Mouse (Mus musculus): ENCODE measurements at regions not wholly inside any gene's neighbourhood (a gene's known extent, or its start where the extent isn't known, plus 50 kb on each side); places are given as distances from the start of the nearest gene placed in this dataset.

GRCm38 (mm10) chr8:90555415-90556078 lies 207.4 kb upstream of the Tox3 start:
- TF ChIP-seq CTCF (IDR thresholded peaks at IDR 0.05; ENCODE audit: low read depth): no peak
- no peak overlapping the region for H3K4me3 ChIP-seq (replicated peaks; ENCODE audit: low read depth, low read length)
- DNase-seq (ENCODE audit: low spot score) (peak; percentile 48), ATAC-seq (replicated peaks; ENCODE audit: low FRiP score, low read depth) (no peak; the same call in 1 of the 2 replicates)
- H3K36me3 ChIP-seq (ENCODE audit: insufficient read depth, low read length): no peaks in the 10 kb centered on the region
- WGBS: 39% methylated on average over 14 of the region's 14 CpGs
- H3K4me1 ChIP-seq (replicated peaks; ENCODE audit: insufficient read depth, low read length): no peaks in the 10 kb centered on the region
- H3K9me3 ChIP-seq (replicated peaks; ENCODE audit: low read length): no peaks in the 10 kb centered on the region
- no peak overlapping the region for H3K27ac ChIP-seq
- H3K4me2 ChIP-seq (ENCODE audit: low read length): no peak overlapping the region
- H3K27me3 ChIP-seq (ENCODE audit: insufficient read depth, low read length): no peaks in the 10 kb centered on the region
- no peak overlapping the region for H3K9ac ChIP-seq (ENCODE audit: low read depth, low read length)

- no peak for TF ChIP-seq CTCF (IDR thresholded peaks at IDR 0.05; ENCODE audit: low read depth)
- DNase-seq (ENCODE audit: low spot score): no peak
- Histone ChIP-seq H3K27me3 (ENCODE audit: insufficient read depth, low read length) (no peaks in the 10 kb centered on the region), H3K9ac (ENCODE audit: low read depth, low read length) (no peak overlapping the region), H3K36me3 (ENCODE audit: insufficient read depth, low read length) (no peaks in the 10 kb centered on the region), H3K27ac (no peak overlapping the region), H3K9me3 (replicated peaks; ENCODE audit: low read length) (no peaks in the 10 kb centered on the region), H3K4me3 (replicated peaks; ENCODE audit: low read depth, low read length) (no peak overlapping the region), H3K4me2 (ENCODE audit: low read length) (no peak overlapping the region), H3K4me1 (replicated peaks; ENCODE audit: insufficient read depth, low read length) (no peaks in the 10 kb centered on the region)
- 50% methylated on average over 3 of the region's 3 CpGs for WGBS
- no peak for ATAC-seq (replicated peaks; ENCODE audit: low FRiP score, low read depth)
Measured at GRCm38 (mm10) chr8:90547276-90547675, 199.1 kb upstream of the Tox3 start.

- ATAC-seq (replicated peaks; ENCODE audit: low FRiP score, low read depth) (no peak), DNase-seq (ENCODE audit: low spot score) (no peak)
- Histone ChIP-seq H3K4me3 (replicated peaks; ENCODE audit: low read depth, low read length) (no peak overlapping the region), H3K36me3 (ENCODE audit: insufficient read depth, low read length) (no peaks in the 10 kb centered on the region), H3K4me1 (replicated peaks; ENCODE audit: insufficient read depth, low read length) (no peaks in the 10 kb centered on the region), H3K27me3 (ENCODE audit: insufficient read depth, low read length) (no peaks in the 10 kb centered on the region), H3K27ac (no peak overlapping the region), H3K4me2 (ENCODE audit: low read length) (no peak overlapping the region), H3K9ac (ENCODE audit: low read depth, low read length) (no peak overlapping the region), H3K9me3 (replicated peaks; ENCODE audit: low read length) (no peaks in the 10 kb centered on the region)
- TF ChIP-seq CTCF (IDR thresholded peaks at IDR 0.05; ENCODE audit: low read depth): no peak
- WGBS: 46% methylated on average over 8 of the region's 8 CpGs
Measured at GRCm38 (mm10) chr8:90542619-90543018, 194.5 kb upstream of the Tox3 start.

- no peak for ATAC-seq (replicated peaks; ENCODE audit: low FRiP score, low read depth)
- TF ChIP-seq CTCF (IDR thresholded peaks at IDR 0.05; ENCODE audit: low read depth): no peak
Measured at GRCm38 (mm10) chr8:90536196-90536640, 188.1 kb upstream of the Tox3 start.

GRCm38 (mm10) chr8:90535515-90536156 lies 187.5 kb upstream of the Tox3 start:
- no peaks in the 10 kb centered on the region for H3K9me3 ChIP-seq (replicated peaks; ENCODE audit: low read length)
- H3K27ac ChIP-seq: no peak overlapping the region
- no peak for TF ChIP-seq CTCF (IDR thresholded peaks at IDR 0.05; ENCODE audit: low read depth)
- 66% methylated on average over 8 of the region's 8 CpGs for WGBS
- ATAC-seq (replicated peaks; ENCODE audit: low FRiP score, low read depth) (no peak), DNase-seq (ENCODE audit: low spot score) (no peak)
- H3K27me3 ChIP-seq (ENCODE audit: insufficient read depth, low read length): no peaks in the 10 kb centered on the region
- no peak overlapping the region for H3K4me3 ChIP-seq (replicated peaks; ENCODE audit: low read depth, low read length)
- no peaks in the 10 kb centered on the region for H3K4me1 ChIP-seq (replicated peaks; ENCODE audit: insufficient read depth, low read length)
- no peak overlapping the region for H3K4me2 ChIP-seq (ENCODE audit: low read length)
- no peak overlapping the region for H3K9ac ChIP-seq (ENCODE audit: low read depth, low read length)
- no peaks in the 10 kb centered on the region for H3K36me3 ChIP-seq (ENCODE audit: insufficient read depth, low read length)

More at GRCm38 (mm10) chr8:90536196-90536640, 188.1 kb upstream of the Tox3 start:
- Histone ChIP-seq H3K27ac (no peak overlapping the region), H3K4me2 (ENCODE audit: low read length) (no peak overlapping the region), H3K4me1 (replicated peaks; ENCODE audit: insufficient read depth, low read length) (no peaks in the 10 kb centered on the region), H3K36me3 (ENCODE audit: insufficient read depth, low read length) (no peaks in the 10 kb centered on the region), H3K27me3 (ENCODE audit: insufficient read depth, low read length) (no peaks in the 10 kb centered on the region), H3K9me3 (replicated peaks; ENCODE audit: low read length) (no peaks in the 10 kb centered on the region), H3K4me3 (replicated peaks; ENCODE audit: low read depth, low read length) (no peak overlapping the region), H3K9ac (ENCODE audit: low read depth, low read length) (no peak overlapping the region)
- no peak for DNase-seq (ENCODE audit: low spot score)
- 85% methylated on average over 4 of the region's 4 CpGs for WGBS

GRCm38 (mm10) chr8:90521393-90521792 lies 173.2 kb upstream of the Tox3 start:
- no peaks in the 10 kb centered on the region for H3K4me1 ChIP-seq (replicated peaks; ENCODE audit: insufficient read depth, low read length)
- no peak overlapping the region for H3K27ac ChIP-seq
- no peak overlapping the region for H3K4me3 ChIP-seq (replicated peaks; ENCODE audit: low read depth, low read length)
- no peaks in the 10 kb centered on the region for H3K27me3 ChIP-seq (ENCODE audit: insufficient read depth, low read length)
- no peak for ATAC-seq (replicated peaks; ENCODE audit: low FRiP score, low read depth)
- DNase-seq (ENCODE audit: low spot score): no peak
- H3K4me2 ChIP-seq (ENCODE audit: low read length): no peak overlapping the region
- no peak for TF ChIP-seq CTCF (IDR thresholded peaks at IDR 0.05; ENCODE audit: low read depth)
- H3K9me3 ChIP-seq (replicated peaks; ENCODE audit: low read length): no peaks in the 10 kb centered on the region
- WGBS: 69% methylated on average over 8 of the region's 8 CpGs
- no peaks in the 10 kb centered on the region for H3K36me3 ChIP-seq (ENCODE audit: insufficient read depth, low read length)
- H3K9ac ChIP-seq (ENCODE audit: low read depth, low read length): no peak overlapping the region
